Mouse (Mus musculus): Measurements from ENCODE around the gene Zbtb1. TPM values are rescaled to one million over a fixed set of nuclear protein-coding genes. Genes with fewer than 3 reads are reported as not detected.
A peak's percentile ranks its signal among the peaks of the same experiment; 100 is the strongest.
"Not testable (repeated sequence)": the region's sequence is repeated elsewhere in the genome, so short reads cannot be mapped to it uniquely, and the experiment has no call there.

Zbtb1 gene
- polyA plus RNA-seq, 1 experiment: 0.14 TPM

- TF ChIP-seq TAL1 (IDR thresholded peaks at IDR 0.05; ENCODE audit: low read length): no peak
- no peak for TF ChIP-seq GATA1 (IDR thresholded peaks at IDR 0.05; ENCODE audit: low read length)
- Histone ChIP-seq H3K36me3 (ENCODE audit: control insufficient read depth) (no peaks in the 10 kb centered on the region), H3K4me1 (ENCODE audit: control insufficient read depth) (no peaks in the 10 kb centered on the region), H3K4me3 (replicated peaks) (no peak overlapping the region), H3K27me3 (ENCODE audit: control insufficient read depth) (peaks cover 36% of the 10 kb centered on the region), H3K9me3 (ENCODE audit: control insufficient read depth, low read length) (no peaks in the 10 kb centered on the region)
Measured at GRCm38 (mm10) chr12:76435084-76435483, 65.0 kb downstream of the Zbtb1 start.

GRCm38 (mm10) chr12:76435549-76435948, 65.5 kb downstream of the Zbtb1 start:
- Histone ChIP-seq H3K27me3 (ENCODE audit: control insufficient read depth) (peaks cover 36% of the 10 kb centered on the region), H3K4me3 (replicated peaks) (no peak overlapping the region), H3K9me3 (ENCODE audit: control insufficient read depth, low read length) (no peaks in the 10 kb centered on the region), H3K36me3 (ENCODE audit: control insufficient read depth) (no peaks in the 10 kb centered on the region), H3K4me1 (ENCODE audit: control insufficient read depth) (no peaks in the 10 kb centered on the region)
- TF ChIP-seq TAL1 (IDR thresholded peaks at IDR 0.05; ENCODE audit: low read length) (no peak), GATA1 (IDR thresholded peaks at IDR 0.05; ENCODE audit: low read length) (no peak)

GRCm38 (mm10) chr12:76443488-76443887, 73.4 kb downstream of the Zbtb1 start:
- not testable (repeated sequence) for H3K36me3 ChIP-seq (ENCODE audit: control insufficient read depth)

GRCm38 (mm10) chr12:76444359-76444772, 74.3 kb downstream of the Zbtb1 start:
- Histone ChIP-seq H3K36me3 (ENCODE audit: control insufficient read depth) (no peaks in the 10 kb centered on the region), H3K4me3 (replicated peaks) (peak overlapping the region; percentile 46)
- TF ChIP-seq GATA1 (IDR thresholded peaks at IDR 0.05; ENCODE audit: low read length) (no peak), TAL1 (IDR thresholded peaks at IDR 0.05; ENCODE audit: low read length) (no peak)

More at GRCm38 (mm10) chr12:76443488-76443887, 73.4 kb downstream of the Zbtb1 start:
- not testable (repeated sequence) for H3K9me3 ChIP-seq (ENCODE audit: control insufficient read depth, low read length); H3K4me3 ChIP-seq (replicated peaks); H3K27me3 ChIP-seq (ENCODE audit: control insufficient read depth); H3K4me1 ChIP-seq (ENCODE audit: control insufficient read depth)

GRCm38 (mm10) chr12:76444862-76445261, 74.8 kb downstream of the Zbtb1 start:
- Histone ChIP-seq H3K9me3 (ENCODE audit: control insufficient read depth, low read length) (no peaks in the 10 kb centered on the region), H3K4me3 (replicated peaks) (peak overlapping the region; percentile 46), H3K4me1 (ENCODE audit: control insufficient read depth) (no peaks in the 10 kb centered on the region), H3K27me3 (ENCODE audit: control insufficient read depth) (no peaks in the 10 kb centered on the region), H3K36me3 (ENCODE audit: control insufficient read depth) (no peaks in the 10 kb centered on the region)
- TF ChIP-seq GATA1 (IDR thresholded peaks at IDR 0.05; ENCODE audit: low read length): no peak
- TF ChIP-seq TAL1 (IDR thresholded peaks at IDR 0.05; ENCODE audit: low read length): no peak

More at GRCm38 (mm10) chr12:76444359-76444772, 74.3 kb downstream of the Zbtb1 start:
- Histone ChIP-seq H3K9me3 (ENCODE audit: control insufficient read depth, low read length) (no peaks in the 10 kb centered on the region), H3K4me1 (ENCODE audit: control insufficient read depth) (no peaks in the 10 kb centered on the region), H3K27me3 (ENCODE audit: control insufficient read depth) (no peaks in the 10 kb centered on the region)

- no peaks in the 10 kb centered on the region for H3K27me3 ChIP-seq (ENCODE audit: control insufficient read depth)
- no peak overlapping the region for H3K4me3 ChIP-seq (replicated peaks)
- H3K9me3 ChIP-seq (ENCODE audit: control insufficient read depth, low read length): no peaks in the 10 kb centered on the region
- no peaks in the 10 kb centered on the region for H3K36me3 ChIP-seq (ENCODE audit: control insufficient read depth)
- TF ChIP-seq TAL1 (IDR thresholded peaks at IDR 0.05; ENCODE audit: low read length): no peak
- no peak for TF ChIP-seq GATA1 (IDR thresholded peaks at IDR 0.05; ENCODE audit: low read length)
- no peaks in the 10 kb centered on the region for H3K4me1 ChIP-seq (ENCODE audit: control insufficient read depth)
Measured at GRCm38 (mm10) chr12:76446201-76446600, 76.1 kb downstream of the Zbtb1 start.

Other genes starting within 250 kb of the Zbtb1 start
- gene Esr2, start 193.0 kb upstream of the Zbtb1 start, polyA plus RNA-seq (2012): not detected in 2 replicates
- gene Tex21, start 123.5 kb upstream of the Zbtb1 start, polyA plus RNA-seq (2012): not detected in 2 replicates
- gene Mthfd1, start 115.0 kb upstream of the Zbtb1 start, polyA plus RNA-seq (2012): 5.1 and 6.5 TPM in 2 replicates
- gene Akap5, start 45.4 kb upstream of the Zbtb1 start, polyA plus RNA-seq (2012): 0.01 TPM in 2 replicates
- gene Zbtb25, start 664 bp upstream of the Zbtb1 start, polyA plus RNA-seq (2012): 0.29 and 0.59 TPM in 2 replicates
- 0.20 and 0.27 TPM in 2 replicates for gene Hspa2, start 33.9 kb downstream of the Zbtb1 start, polyA plus RNA-seq (2012)
- gene Ppp1r36, start 47.3 kb downstream of the Zbtb1 start, polyA plus RNA-seq (2012): not detected in 2 replicates
- 0.02 and 0.05 TPM in 2 replicates for gene Plekhg3, start 160.6 kb downstream of the Zbtb1 start, polyA plus RNA-seq (2012)